Mouse (Mus musculus): ENCODE results near the gene Mast4. TPM values are rescaled to one million over a fixed set of nuclear protein-coding genes. Genes with fewer than 3 reads are reported as not detected.

The Mast4 gene
- polyA plus RNA-seq, 1 experiment from 2014 or later, result 31.0 TPM

DNA sequence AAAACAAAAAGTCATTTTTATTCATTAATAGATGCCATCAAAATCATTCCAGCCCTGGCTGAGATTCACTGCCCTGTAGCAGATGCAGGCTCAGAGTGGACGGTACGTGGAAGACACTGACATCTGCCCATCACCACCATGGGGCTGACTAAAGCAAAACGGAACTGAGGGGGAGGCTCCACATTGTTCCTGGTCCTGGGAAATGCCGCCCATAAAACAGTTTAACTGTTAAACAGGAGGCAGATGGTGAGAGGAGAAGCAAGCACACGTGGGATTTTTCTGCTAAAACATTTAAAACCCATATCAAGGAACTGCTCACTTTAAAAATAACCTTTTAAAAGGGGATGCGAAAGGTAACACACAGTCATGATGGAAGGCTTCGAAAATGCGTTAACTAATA is 499.0 kb downstream of the Mast4 start:
- Histone ChIP-seq H3K4me1 (ENCODE audit: control insufficient read depth, insufficient read depth, low read length) (peaks cover 5% of the 10 kb centered on the region; the same call in 1 of the 2 replicates), H3K4me2 (replicated peaks; ENCODE audit: low read depth, low read length) (no peak overlapping the region), H3K9me3 (ENCODE audit: control insufficient read depth, low read length) (no peaks in the 10 kb centered on the region), H3K36me3 (ENCODE audit: control insufficient read depth, insufficient read depth, low read length) (no peaks in the 10 kb centered on the region), H3K4me3 (ENCODE audit: low read length) (no peak overlapping the region), H3K27ac (ENCODE audit: low read depth, low read length) (no peak overlapping the region), H3K9ac (ENCODE audit: low read depth, low read length) (no peak overlapping the region), H3K27me3 (ENCODE audit: control insufficient read depth, insufficient read depth, low read length) (no peaks in the 10 kb centered on the region)
- 43% methylated on average over 8 of the region's 8 CpGs for WGBS
- no peak for ATAC-seq (ENCODE audit: low FRiP score, low TSS enrichment)

DNA sequence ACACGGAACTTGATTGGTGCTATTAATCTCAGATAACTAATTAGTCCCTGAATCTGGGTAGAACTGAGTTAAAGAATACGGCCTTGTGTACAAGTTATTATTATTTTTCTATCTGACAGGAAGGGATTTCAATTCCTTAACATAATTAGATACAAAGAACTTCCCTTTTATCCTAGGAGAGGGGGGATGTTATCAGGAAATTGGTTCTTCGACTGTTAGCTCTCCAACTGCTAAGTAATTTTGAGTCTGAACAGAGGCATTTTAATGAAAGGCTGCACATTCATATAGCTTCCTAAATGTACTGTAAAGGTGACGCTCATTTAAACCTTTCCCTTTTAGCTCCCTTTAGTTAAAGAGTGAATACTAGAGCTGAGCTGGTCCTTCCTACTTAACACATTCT is 516.0 kb downstream of the Mast4 start:
- ATAC-seq (ENCODE audit: low FRiP score, low TSS enrichment), result no peak
- Histone ChIP-seq H3K36me3 (ENCODE audit: control insufficient read depth, insufficient read depth, low read length) (no peaks in the 10 kb centered on the region), H3K4me3 (ENCODE audit: low read length) (no peak overlapping the region), H3K9ac (ENCODE audit: low read depth, low read length) (no peak overlapping the region), H3K27ac (ENCODE audit: low read depth, low read length) (no peak overlapping the region), H3K27me3 (ENCODE audit: control insufficient read depth, insufficient read depth, low read length) (no peaks in the 10 kb centered on the region), H3K4me1 (ENCODE audit: control insufficient read depth, insufficient read depth, low read length) (peaks cover 12% of the 10 kb centered on the region; the same call in 1 of the 2 replicates), H3K9me3 (ENCODE audit: control insufficient read depth, low read length) (no peaks in the 10 kb centered on the region), H3K4me2 (replicated peaks; ENCODE audit: low read depth, low read length) (no peak overlapping the region)
- 32% methylated on average over 4 of the region's 4 CpGs for WGBS

DNA sequence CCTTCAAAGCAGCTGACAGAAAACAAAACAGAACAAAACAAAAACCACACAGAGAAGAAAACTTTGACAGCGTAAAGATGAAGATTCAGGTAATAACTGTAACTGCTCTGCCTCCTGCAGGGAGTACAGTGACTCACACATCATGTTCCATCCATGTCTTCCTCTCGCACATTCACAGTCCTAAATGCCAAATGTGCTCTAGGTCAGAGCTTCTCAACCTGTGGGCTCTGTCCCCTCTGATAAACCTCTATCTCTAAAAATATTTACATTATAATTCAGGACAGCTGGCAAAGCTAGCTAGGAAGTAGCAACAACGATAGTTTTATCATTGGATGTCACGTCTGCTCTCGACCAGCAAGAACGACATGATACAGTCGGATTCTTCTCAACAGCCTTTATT is 517.6 kb downstream of the Mast4 start:
- no peak overlapping the region for H3K4me3 ChIP-seq (ENCODE audit: low read length)
- ATAC-seq (ENCODE audit: low FRiP score, low TSS enrichment), result no peak
- H3K27ac ChIP-seq (ENCODE audit: low read depth, low read length), result no peak overlapping the region
- H3K36me3 ChIP-seq (ENCODE audit: control insufficient read depth, insufficient read depth, low read length), result no peaks in the 10 kb centered on the region
- no peak overlapping the region for H3K9ac ChIP-seq (ENCODE audit: low read depth, low read length)
- no peaks in the 10 kb centered on the region for H3K9me3 ChIP-seq (ENCODE audit: control insufficient read depth, low read length)
- peaks cover 14% of the 10 kb centered on the region for H3K4me1 ChIP-seq (ENCODE audit: control insufficient read depth, insufficient read depth, low read length)
- WGBS, result 89% methylated on average over 7 of the region's 7 CpGs
- H3K27me3 ChIP-seq (ENCODE audit: control insufficient read depth, insufficient read depth, low read length), result no peaks in the 10 kb centered on the region
- no peak overlapping the region for H3K4me2 ChIP-seq (replicated peaks; ENCODE audit: low read depth, low read length)

GRCm38 (mm10) chr13:102815158-102815557 is 519.1 kb downstream of the Mast4 start:
- H3K4me1 ChIP-seq (ENCODE audit: control insufficient read depth, insufficient read depth, low read length), result peaks cover 26% of the 10 kb centered on the region
- H3K9me3 ChIP-seq (ENCODE audit: control insufficient read depth, low read length), result no peaks in the 10 kb centered on the region
- no peaks in the 10 kb centered on the region for H3K36me3 ChIP-seq (ENCODE audit: control insufficient read depth, insufficient read depth, low read length)
- no peak overlapping the region for H3K4me2 ChIP-seq (replicated peaks; ENCODE audit: low read depth, low read length)
- 85% methylated on average over 6 of the region's 6 CpGs for WGBS
- no peak overlapping the region for H3K9ac ChIP-seq (ENCODE audit: low read depth, low read length)
- no peak overlapping the region for H3K27ac ChIP-seq (ENCODE audit: low read depth, low read length)
- no peak overlapping the region for H3K4me3 ChIP-seq (ENCODE audit: low read length)
- ATAC-seq (ENCODE audit: low FRiP score, low TSS enrichment), result no peak
- H3K27me3 ChIP-seq (ENCODE audit: control insufficient read depth, insufficient read depth, low read length), result no peaks in the 10 kb centered on the region

GRCm38 (mm10) chr13:102811129-102811832 is 523.0 kb downstream of the Mast4 start:
- Histone ChIP-seq H3K4me2 (replicated peaks; ENCODE audit: low read depth, low read length) (peak overlapping the region; percentile 41), H3K9ac (ENCODE audit: low read depth, low read length) (peak overlapping the region; percentile 32; the same call in 1 of the 2 replicates), H3K27me3 (ENCODE audit: control insufficient read depth, insufficient read depth, low read length) (no peaks in the 10 kb centered on the region), H3K27ac (ENCODE audit: low read depth, low read length) (no peak overlapping the region), H3K4me1 (ENCODE audit: control insufficient read depth, insufficient read depth, low read length) (peaks cover 14% of the 10 kb centered on the region), H3K9me3 (ENCODE audit: control insufficient read depth, low read length) (no peaks in the 10 kb centered on the region), H3K36me3 (ENCODE audit: control insufficient read depth, insufficient read depth, low read length) (no peaks in the 10 kb centered on the region), H3K4me3 (ENCODE audit: low read length) (peak overlapping the region; percentile 31)
- 2% methylated on average over 15 of the region's 15 CpGs for WGBS
- ATAC-seq (ENCODE audit: low FRiP score, low TSS enrichment), result peak; percentile 83; the same call in 1 of the 2 replicates

- no peak for ATAC-seq (ENCODE audit: low FRiP score, low TSS enrichment)
- H3K36me3 ChIP-seq (ENCODE audit: control insufficient read depth, insufficient read depth, low read length), result no peaks in the 10 kb centered on the region
- 88% methylated on average over 3 of the region's 3 CpGs for WGBS
- peaks cover 12% of the 10 kb centered on the region for H3K4me1 ChIP-seq (ENCODE audit: control insufficient read depth, insufficient read depth, low read length)
- H3K9me3 ChIP-seq (ENCODE audit: control insufficient read depth, low read length), result no peaks in the 10 kb centered on the region
- no peak overlapping the region for H3K4me2 ChIP-seq (replicated peaks; ENCODE audit: low read depth, low read length)
- no peak overlapping the region for H3K9ac ChIP-seq (ENCODE audit: low read depth, low read length)
- H3K27ac ChIP-seq (ENCODE audit: low read depth, low read length), result no peak overlapping the region
- H3K27me3 ChIP-seq (ENCODE audit: control insufficient read depth, insufficient read depth, low read length), result no peaks in the 10 kb centered on the region
- H3K4me3 ChIP-seq (ENCODE audit: low read length), result no peak overlapping the region
These were observed 527.6 kb downstream of the Mast4 start for GRCm38 (mm10) chr13:102806652-102807051.

- no peak overlapping the region for H3K4me3 ChIP-seq (ENCODE audit: low read length)
- H3K9ac ChIP-seq (ENCODE audit: low read depth, low read length), result no peak overlapping the region
- WGBS, result 66% methylated on average over 6 of the region's 6 CpGs
These were observed 529.1 kb downstream of the Mast4 start for GRCm38 (mm10) chr13:102805190-102805589.

DNA sequence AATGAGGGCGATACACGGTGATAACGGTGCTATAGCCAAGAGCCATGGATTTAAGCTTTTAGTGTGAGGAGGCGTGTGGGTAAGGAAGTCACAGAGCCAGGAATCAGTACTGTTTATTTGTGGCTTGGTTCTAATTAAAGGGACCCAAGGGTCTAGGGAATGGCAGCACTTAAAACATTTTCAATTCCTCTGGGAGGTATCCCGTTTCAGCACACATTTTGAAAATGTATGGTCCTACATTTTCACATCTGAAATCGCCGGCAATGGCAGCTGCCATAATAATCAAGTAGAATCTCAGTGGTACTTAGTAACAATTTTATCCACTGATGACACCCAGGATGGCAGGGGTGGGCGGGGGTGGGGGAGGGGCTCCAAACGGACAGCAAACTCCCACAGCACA is 531.1 kb downstream of the Mast4 start:
- WGBS, result 77% methylated on average over 9 of the region's 9 CpGs
- no peak overlapping the region for H3K9ac ChIP-seq (ENCODE audit: low read depth, low read length)
- no peaks in the 10 kb centered on the region for H3K4me1 ChIP-seq (ENCODE audit: control insufficient read depth, insufficient read depth, low read length)
- no peak for ATAC-seq (ENCODE audit: low FRiP score, low TSS enrichment)
- H3K27me3 ChIP-seq (ENCODE audit: control insufficient read depth, insufficient read depth, low read length), result no peaks in the 10 kb centered on the region
- no peaks in the 10 kb centered on the region for H3K36me3 ChIP-seq (ENCODE audit: control insufficient read depth, insufficient read depth, low read length)
- no peaks in the 10 kb centered on the region for H3K9me3 ChIP-seq (ENCODE audit: control insufficient read depth, low read length)
- H3K4me2 ChIP-seq (replicated peaks; ENCODE audit: low read depth, low read length), result no peak overlapping the region
- H3K4me3 ChIP-seq (ENCODE audit: low read length), result no peak overlapping the region
- no peak overlapping the region for H3K27ac ChIP-seq (ENCODE audit: low read depth, low read length)

More at GRCm38 (mm10) chr13:102805190-102805589, 529.1 kb downstream of the Mast4 start:
- ATAC-seq (ENCODE audit: low FRiP score, low TSS enrichment), result no peak
- no peaks in the 10 kb centered on the region for H3K27me3 ChIP-seq (ENCODE audit: control insufficient read depth, insufficient read depth, low read length)
- H3K9me3 ChIP-seq (ENCODE audit: control insufficient read depth, low read length), result no peaks in the 10 kb centered on the region
- no peaks in the 10 kb centered on the region for H3K4me1 ChIP-seq (ENCODE audit: control insufficient read depth, insufficient read depth, low read length)
- no peaks in the 10 kb centered on the region for H3K36me3 ChIP-seq (ENCODE audit: control insufficient read depth, insufficient read depth, low read length)
- H3K27ac ChIP-seq (ENCODE audit: low read depth, low read length), result no peak overlapping the region
- no peak overlapping the region for H3K4me2 ChIP-seq (replicated peaks; ENCODE audit: low read depth, low read length)

DNA sequence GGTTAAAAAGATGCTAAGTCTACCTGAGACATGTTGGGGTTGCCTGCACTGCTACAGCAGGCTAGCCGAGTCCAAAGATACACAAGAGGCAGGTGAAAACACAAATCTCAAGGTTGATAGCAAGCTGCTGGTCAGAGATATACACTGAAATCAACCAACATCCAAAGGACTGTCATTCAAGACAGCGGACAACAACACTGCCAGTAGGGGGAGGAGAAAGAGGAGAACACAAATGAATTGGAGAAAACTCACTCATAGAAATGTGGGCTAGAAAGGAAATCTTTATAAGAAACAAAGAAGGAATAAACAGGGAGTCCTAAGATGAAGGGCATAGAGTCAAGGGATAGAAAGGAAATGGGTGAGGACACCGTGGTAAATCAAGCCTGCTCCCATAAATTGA is 542.1 kb downstream of the Mast4 start:
- H3K27ac ChIP-seq (ENCODE audit: low read depth, low read length), result no peak overlapping the region
- 0 out of 2 replicates have a peak, but pooled peaks cover 10% of the 10 kb centered on the region for H3K36me3 ChIP-seq (ENCODE audit: control insufficient read depth, insufficient read depth, low read length)
- no peaks in the 10 kb centered on the region for H3K9me3 ChIP-seq (ENCODE audit: control insufficient read depth, low read length)
- H3K4me2 ChIP-seq (replicated peaks; ENCODE audit: low read depth, low read length), result no peak overlapping the region
- 94% methylated on average over 3 of the region's 3 CpGs for whole genome bisulfite sequencing
- H3K4me3 ChIP-seq (ENCODE audit: low read length), result no peak overlapping the region
- H3K27me3 ChIP-seq (ENCODE audit: control insufficient read depth, insufficient read depth, low read length), result no peaks in the 10 kb centered on the region
- H3K9ac ChIP-seq (ENCODE audit: low read depth, low read length), result no peak overlapping the region
- H3K4me1 ChIP-seq (ENCODE audit: control insufficient read depth, insufficient read depth, low read length), result no peaks in the 10 kb centered on the region
- no peak for ATAC-seq (ENCODE audit: low FRiP score, low TSS enrichment)
